Mouse (Mus musculus) midbrain, embryonic 12.5 days (tissue): ENCODE measurements at regions not wholly inside any gene's neighbourhood (a gene's known extent, or its start where the extent isn't known, plus 50 kb on each side); places are given as distances from the start of the nearest gene placed in this dataset.

Experiments used
- ATAC-seq: fragments of 200-750 bp; cut with Nextera tagmentation; 2 replicates; pipeline ENCODE4 v1.8.0; 2017; ENCODE audit warnings: low read depth, moderate TSS enrichment, moderate library complexity; ENCODE audit not compliant: low FRiP score
- H3K27ac ChIP-seq: fragments of 300-500 bp; sonication (generic); replicated peaks from 2 replicates; pipeline ENCODE4 v1.5.1; 2016; ENCODE audit warnings: mild to moderate bottlenecking
- H3K27me3 ChIP-seq: fragments of 300-500 bp; sonication (generic); 2 replicates; pipeline ENCODE4 v1.6.1; 2016; ENCODE audit warnings: mild to moderate bottlenecking
- H3K36me3 ChIP-seq: fragments of 300-500 bp; sonication (generic); 2 replicates; pipeline ENCODE4 v1.6.1; 2016
- H3K4me1 ChIP-seq: fragments of 300-500 bp; sonication (generic); 2 replicates; pipeline ENCODE4 v1.6.1; 2016
- H3K4me2 ChIP-seq: fragments of 300-500 bp; sonication (generic); replicated peaks from 2 replicates; pipeline ENCODE4 v1.6.1; 2016; ENCODE audit warnings: mild to moderate bottlenecking, moderate library complexity
- H3K4me3 ChIP-seq: fragments of 300-500 bp; sonication (generic); 2 replicates; pipeline ENCODE4 v1.5.1; 2016; ENCODE audit warnings: mild to moderate bottlenecking
- H3K9ac ChIP-seq: fragments of 300-500 bp; sonication (generic); replicated peaks from 2 replicates; pipeline ENCODE4 v1.6.1; 2016; ENCODE audit warnings: mild to moderate bottlenecking, moderate library complexity
- H3K9me3 ChIP-seq: fragments of 300-500 bp; sonication (generic); 2 replicates; pipeline ENCODE4 v1.6.1; 2016; ENCODE audit warnings: mild to moderate bottlenecking
- WGBS: fragments of 180-500 bp; shearing (Covaris S2); methylation state at CpG from one replicate; pipeline ENCODE4 v1.1.7; 2016; 5-methylcytosine and 5-hydroxymethylcytosine counted together

DNA sequence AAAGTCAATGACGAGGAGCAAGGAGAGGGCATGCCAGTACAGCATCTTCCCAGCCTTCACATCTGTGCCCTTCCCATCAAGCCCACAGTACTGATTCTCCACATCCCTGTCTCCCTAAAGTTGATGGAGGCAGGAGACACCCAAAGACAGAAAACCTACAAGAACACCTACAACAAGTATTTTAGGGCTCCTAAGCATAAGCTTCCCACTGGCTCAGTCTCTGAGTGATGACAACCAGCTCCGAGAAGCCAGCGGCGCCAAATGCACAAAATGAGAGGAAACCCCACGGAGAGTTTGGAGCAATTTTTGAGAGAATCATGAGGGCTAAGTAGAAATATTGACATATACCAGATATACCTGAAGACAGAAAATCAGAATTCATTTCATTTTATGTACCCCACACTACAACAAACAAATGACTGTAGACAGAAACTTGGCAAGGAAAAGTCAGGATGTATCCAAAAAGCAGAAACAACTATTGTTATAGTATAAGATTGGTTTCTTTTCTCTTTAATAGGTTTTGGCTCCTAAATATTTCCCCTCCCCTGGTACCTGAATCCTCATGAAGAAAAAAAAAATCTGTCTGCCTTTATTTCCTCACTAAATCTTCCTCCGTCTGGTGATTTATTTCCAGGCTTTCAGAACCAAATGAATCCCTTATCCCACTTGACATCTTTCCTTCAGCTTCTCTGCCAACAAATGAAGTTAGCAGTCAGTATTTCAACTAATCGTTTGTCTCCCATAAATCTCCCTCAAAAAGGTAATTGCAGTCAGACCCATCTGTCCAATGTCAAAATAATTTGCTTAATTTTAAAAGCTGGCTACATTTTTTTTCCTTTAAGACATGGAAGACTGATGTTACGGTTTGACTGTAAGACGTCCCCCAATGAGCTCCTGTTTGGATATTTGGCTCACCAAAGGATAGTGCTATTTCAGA lies 102.0 kb downstream of the Actbl2 start:
- no peak overlapping the region for H3K27ac ChIP-seq
- H3K36me3 ChIP-seq: no peaks in the 10 kb centered on the region
- WGBS: 89% methylated on average over 9 of the region's 9 CpGs
- H3K4me1 ChIP-seq: no peaks in the 10 kb centered on the region
- no peak for ATAC-seq
- H3K9me3 ChIP-seq: no peaks in the 10 kb centered on the region
- no peaks in the 10 kb centered on the region for H3K27me3 ChIP-seq
- no peak overlapping the region for H3K9ac ChIP-seq
- no peak overlapping the region for H3K4me3 ChIP-seq
- H3K4me2 ChIP-seq: no peak overlapping the region

DNA sequence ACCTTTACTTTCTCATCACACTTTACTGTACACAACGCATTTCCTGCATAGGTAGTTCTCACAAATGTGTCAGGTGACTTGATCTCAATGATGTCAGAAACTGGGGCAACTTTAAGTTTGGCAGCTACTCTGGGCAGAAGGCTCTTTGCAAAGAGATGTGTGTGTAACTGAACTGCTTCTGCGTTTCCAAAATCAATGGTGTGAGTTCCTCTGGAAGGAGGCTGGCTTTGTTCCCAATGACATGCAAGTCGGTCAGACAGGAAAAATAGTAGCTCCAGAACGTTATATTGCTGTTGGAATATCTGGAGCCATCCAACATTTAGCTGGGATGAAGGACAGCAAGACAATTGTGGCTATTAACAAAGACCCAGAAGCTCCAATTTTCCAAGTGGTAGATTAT lies 106.6 kb downstream of the Actbl2 start:
- H3K4me2 ChIP-seq: no peak overlapping the region
- H3K9me3 ChIP-seq: no peaks in the 10 kb centered on the region
- 87% methylated on average over 4 of the region's 4 CpGs for WGBS
- no peaks in the 10 kb centered on the region for H3K4me1 ChIP-seq
- no peak for ATAC-seq
- no peak overlapping the region for H3K4me3 ChIP-seq
- H3K27ac ChIP-seq: no peak overlapping the region
- no peaks in the 10 kb centered on the region for H3K27me3 ChIP-seq
- H3K36me3 ChIP-seq: no peaks in the 10 kb centered on the region
- no peak overlapping the region for H3K9ac ChIP-seq

DNA sequence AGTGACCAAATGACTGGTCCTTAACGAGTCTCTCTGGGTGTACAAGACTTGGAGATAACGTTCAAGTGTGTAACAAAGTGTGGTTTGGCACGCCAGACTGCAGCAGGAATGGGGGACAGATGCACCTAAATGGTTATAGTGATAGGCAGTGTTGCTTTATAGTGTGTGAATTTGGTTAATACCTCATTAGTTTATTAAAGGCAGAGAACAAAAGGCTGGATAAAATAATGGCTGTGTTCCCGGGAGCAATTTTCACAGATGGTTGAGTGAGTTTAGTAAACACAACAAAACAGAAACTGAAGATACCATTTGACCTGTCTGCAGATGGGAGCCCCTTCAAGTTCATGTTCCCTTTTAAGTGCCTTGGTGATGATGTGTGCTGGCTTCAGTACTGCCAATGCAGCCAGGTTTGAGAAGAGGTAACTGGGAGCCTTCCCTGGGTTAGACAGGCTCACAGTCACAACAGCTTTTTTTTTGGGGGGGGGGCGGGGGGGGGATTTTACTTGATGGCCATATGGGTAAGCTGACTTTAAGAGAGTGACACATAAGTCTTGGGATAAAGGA lies 108.4 kb downstream of the Actbl2 start:
- H3K9me3 ChIP-seq: no peaks in the 10 kb centered on the region
- H3K27ac ChIP-seq: no peak overlapping the region
- H3K4me1 ChIP-seq: no peaks in the 10 kb centered on the region; the same call in 1 of the 2 replicates
- H3K36me3 ChIP-seq: no peaks in the 10 kb centered on the region
- H3K4me2 ChIP-seq: no peak overlapping the region
- no peak for ATAC-seq
- H3K9ac ChIP-seq: no peak overlapping the region
- H3K27me3 ChIP-seq: no peaks in the 10 kb centered on the region
- H3K4me3 ChIP-seq: no peak overlapping the region
- WGBS: 55% methylated on average over 5 of the region's 5 CpGs

DNA sequence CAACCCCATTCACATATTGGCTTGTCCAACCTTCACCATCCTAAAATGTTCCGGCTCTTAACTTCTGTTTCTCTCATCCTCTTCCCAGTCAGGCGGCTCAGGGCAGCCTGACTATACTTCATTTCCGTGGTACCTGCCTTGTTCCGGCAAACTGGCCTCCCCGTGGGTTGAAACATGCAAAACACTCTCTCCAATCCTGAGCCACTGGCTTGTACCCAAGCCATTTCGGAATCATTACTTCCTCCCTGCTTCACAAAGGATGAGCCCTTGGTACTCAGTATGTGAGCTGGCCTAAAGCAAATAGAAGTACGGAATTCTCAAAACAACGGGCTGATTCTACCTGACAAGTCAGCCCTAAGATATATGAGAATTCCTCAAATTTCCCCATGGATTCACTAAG lies 112.1 kb downstream of the Actbl2 start:
- H3K4me1 ChIP-seq: no peaks in the 10 kb centered on the region; the same call in 1 of the 2 replicates
- H3K9me3 ChIP-seq: no peaks in the 10 kb centered on the region
- 88% methylated on average over 8 of the region's 8 CpGs for WGBS
- no peaks in the 10 kb centered on the region for H3K27me3 ChIP-seq
- H3K4me2 ChIP-seq: no peak overlapping the region
- no peak overlapping the region for H3K4me3 ChIP-seq
- H3K27ac ChIP-seq: no peak overlapping the region
- no peaks in the 10 kb centered on the region for H3K36me3 ChIP-seq
- H3K9ac ChIP-seq: no peak overlapping the region
- no peak for ATAC-seq

GRCm38 (mm10) chr13:111367620-111368019 lies 112.8 kb downstream of the Actbl2 start:
- no peaks in the 10 kb centered on the region; the same call in 1 of the 2 replicates for H3K4me1 ChIP-seq
- no peaks in the 10 kb centered on the region for H3K9me3 ChIP-seq
- H3K27ac ChIP-seq: 0 out of 2 replicates have a peak overlapping the region, but pooled peaks have one; percentile 8
- no peak overlapping the region for H3K4me2 ChIP-seq
- no peak overlapping the region for H3K9ac ChIP-seq
- H3K4me3 ChIP-seq: no peak overlapping the region
- no peaks in the 10 kb centered on the region for H3K27me3 ChIP-seq
- 39% methylated on average over 3 of the region's 3 CpGs for WGBS
- H3K36me3 ChIP-seq: no peaks in the 10 kb centered on the region
- peak; percentile 77 for ATAC-seq

DNA sequence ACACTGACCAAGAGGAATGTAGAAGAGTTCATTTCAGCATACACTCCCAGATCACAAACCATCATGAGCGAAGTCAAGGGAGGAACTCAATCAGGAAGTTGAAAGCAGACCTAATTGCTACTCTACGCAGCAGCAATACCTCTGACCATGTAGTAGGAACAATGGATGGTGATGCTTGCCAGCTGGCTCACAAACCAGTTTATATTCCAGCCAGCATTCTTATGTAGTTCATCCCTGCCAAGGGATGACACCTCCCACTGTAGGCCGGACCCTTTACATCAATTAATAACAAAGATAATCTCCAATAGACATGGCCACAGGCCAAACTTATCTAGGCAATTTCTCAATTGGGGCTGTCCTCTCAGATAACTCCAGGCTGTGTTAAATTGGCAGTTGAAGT lies 115.1 kb downstream of the Actbl2 start:
- Histone ChIP-seq H3K4me3 (no peak overlapping the region), H3K9me3 (no peaks in the 10 kb centered on the region), H3K9ac (no peak overlapping the region), H3K36me3 (no peaks in the 10 kb centered on the region), H3K4me2 (no peak overlapping the region), H3K27me3 (no peaks in the 10 kb centered on the region), H3K27ac (no peak overlapping the region), H3K4me1 (no peaks in the 10 kb centered on the region; the same call in 1 of the 2 replicates)
- ATAC-seq: no peak
- 91% methylated on average over 3 of the region's 3 CpGs for WGBS

DNA sequence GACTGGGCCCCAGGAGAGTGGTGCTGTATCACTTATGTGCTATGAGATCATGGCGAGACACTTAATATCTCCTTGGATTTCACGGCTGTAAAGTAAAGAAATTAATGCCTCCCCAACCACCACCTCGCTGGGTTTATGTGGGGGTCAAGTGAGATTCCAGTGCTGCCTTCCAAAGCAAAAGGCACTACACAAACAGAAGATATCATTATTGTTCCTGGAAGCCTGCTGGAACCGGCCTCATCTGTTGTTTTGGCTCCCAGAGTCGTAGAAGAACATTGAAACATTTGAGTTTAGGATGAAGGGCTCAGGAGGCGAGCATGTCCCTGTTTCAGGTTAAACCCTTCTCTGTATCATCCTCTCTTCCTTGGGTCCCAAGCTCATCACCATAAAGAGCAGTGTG lies 116.6 kb downstream of the Gpbp1 start:
- 72% methylated on average over 6 of the region's 6 CpGs for WGBS
- no peaks in the 10 kb centered on the region for H3K36me3 ChIP-seq

DNA sequence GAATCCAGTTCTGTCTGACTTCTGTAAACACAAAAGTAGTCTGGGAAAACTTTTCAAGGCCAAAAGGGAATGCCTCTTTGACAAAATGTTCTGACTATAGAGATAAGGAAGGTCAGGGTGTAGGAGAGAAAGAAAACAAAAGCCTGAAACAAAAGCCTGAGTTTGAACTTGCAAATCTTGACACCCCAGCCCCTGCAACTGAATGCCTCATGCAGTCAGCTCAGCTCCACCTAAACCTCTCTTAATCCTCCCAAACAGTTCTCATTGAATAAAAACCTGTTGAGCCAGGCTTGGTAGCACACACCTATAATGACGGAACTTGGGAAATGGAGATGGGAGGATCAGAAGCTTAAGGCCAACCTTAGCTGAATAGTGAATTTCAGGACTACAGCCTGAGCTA lies 116.1 kb downstream of the Gpbp1 start:
- Histone ChIP-seq H3K4me3 (no peak overlapping the region), H3K9ac (no peak overlapping the region), H3K27me3 (no peaks in the 10 kb centered on the region), H3K36me3 (no peaks in the 10 kb centered on the region), H3K4me1 (no peaks in the 10 kb centered on the region), H3K4me2 (no peak overlapping the region), H3K27ac (no peak overlapping the region), H3K9me3 (no peaks in the 10 kb centered on the region)
- WGBS: 4% methylated on average over 1 of the region's 1 CpGs
- ATAC-seq: no peak

More for the DNA sequence above, 116.6 kb downstream of the Gpbp1 start:
- Histone ChIP-seq H3K27me3 (no peaks in the 10 kb centered on the region), H3K4me2 (no peak overlapping the region), H3K4me1 (no peaks in the 10 kb centered on the region), H3K9me3 (no peaks in the 10 kb centered on the region), H3K27ac (no peak overlapping the region), H3K9ac (no peak overlapping the region), H3K4me3 (no peak overlapping the region)
- ATAC-seq: no peak
